Mouse (Mus musculus) neural tube, embryonic 14.5 days (tissue): ENCODE data around the gene Derl3. TPM values are rescaled to one million over a fixed set of nuclear protein-coding genes. Genes with fewer than 3 reads are reported as not detected.

Experiments
- ATAC-seq: fragments of 200-750 bp; cut with Nextera tagmentation; 2 replicates; pipeline ENCODE4 v1.8.0; 2017; ENCODE audit warnings: low read depth, mild to moderate bottlenecking, moderate TSS enrichment, moderate library complexity
- H3K27ac ChIP-seq: fragments of 300-500 bp; sonication (generic); 2 replicates; pipeline ENCODE4 v1.5.1; 2014; ENCODE audit warnings: low read depth, mild to moderate bottlenecking, control low read depth, low read length, moderate library complexity, mixed read lengths
- H3K27me3 ChIP-seq: fragments of 300-500 bp; sonication (generic); 2 replicates; pipeline ENCODE4 v1.6.1; 2014; ENCODE audit warnings: low read length; ENCODE audit not compliant: control insufficient read depth, insufficient read depth
- H3K36me3 ChIP-seq: fragments of 300-500 bp; sonication (generic); 2 replicates; pipeline ENCODE4 v1.6.1; 2014; ENCODE audit warnings: low read length, mixed read lengths; ENCODE audit not compliant: control insufficient read depth, insufficient read depth
- H3K4me1 ChIP-seq: fragments of 300-500 bp; sonication (generic); 2 replicates; pipeline ENCODE4 v1.6.1; 2014; ENCODE audit warnings: low read length; ENCODE audit not compliant: control insufficient read depth, insufficient read depth
- H3K4me2 ChIP-seq: fragments of 300-500 bp; sonication (generic); 2 replicates; pipeline ENCODE4 v1.6.1; 2014; ENCODE audit warnings: mild to moderate bottlenecking, low read depth, low read length, control low read depth
- H3K4me3 ChIP-seq: fragments of 300-500 bp; sonication (generic); 2 replicates; pipeline ENCODE4 v1.5.1; 2014; ENCODE audit warnings: low read depth, low read length, control low read depth, mixed read lengths
- H3K9ac ChIP-seq: fragments of 300-500 bp; sonication (generic); replicated peaks from 2 replicates; pipeline ENCODE4 v1.6.1; 2014; ENCODE audit warnings: low read depth, mild to moderate bottlenecking, control low read depth, low read length, mixed read lengths
- H3K9me3 ChIP-seq: fragments of 300-500 bp; sonication (generic); 2 replicates; pipeline ENCODE4 v1.6.1; 2016; ENCODE audit warnings: low read length; ENCODE audit not compliant: control insufficient read depth
- WGBS: fragments of 180-500 bp; shearing (Covaris S2); extraction: QIAGEN DNeasy Blood & Tissue Kit; methylation state at CpG from one replicate; pipeline ENCODE4 v1.1.7; 2014; 5-methylcytosine and 5-hydroxymethylcytosine counted together
- polyA plus RNA-seq: library from polyadenylated mRNA; unstranded; fragments of >200 nt; fragmentation: Nextera tagmentation; extraction: Ambion mirVana; gene quantifications from 2 replicates; pipeline ENCODE4 v1.2.1, GENCODE M21; 2014

The Derl3 gene
- polyA plus RNA-seq, 1 experiment from 2014 or later, result 1.9 TPM

- Histone ChIP-seq H3K4me2 (no peak within 1 kb of the TSS), H3K4me3 (no peak within 1 kb of the TSS; the same call in 1 of the 2 replicates), H3K27ac (no peak within 1 kb of the TSS), H3K4me1 (peaks cover 3% of the 10 kb centered on the region; the same call in 1 of the 2 replicates), H3K36me3 (no peaks in the 10 kb centered on the region), H3K9ac (no peak within 1 kb of the TSS), H3K9me3 (no peaks in the 10 kb centered on the region), H3K27me3 (no peaks in the 10 kb centered on the region)
- 79% methylated on average over 5 of the region's 5 CpGs for WGBS
- no peak for ATAC-seq
These were observed 47.3 kb downstream of the Derl3 start, which contains the start of gene Gm867 for GRCm38 (mm10) chr10:75940520-75940919. Gene Gm867 (minus strand): TSS chr10:75940672.

DNA sequence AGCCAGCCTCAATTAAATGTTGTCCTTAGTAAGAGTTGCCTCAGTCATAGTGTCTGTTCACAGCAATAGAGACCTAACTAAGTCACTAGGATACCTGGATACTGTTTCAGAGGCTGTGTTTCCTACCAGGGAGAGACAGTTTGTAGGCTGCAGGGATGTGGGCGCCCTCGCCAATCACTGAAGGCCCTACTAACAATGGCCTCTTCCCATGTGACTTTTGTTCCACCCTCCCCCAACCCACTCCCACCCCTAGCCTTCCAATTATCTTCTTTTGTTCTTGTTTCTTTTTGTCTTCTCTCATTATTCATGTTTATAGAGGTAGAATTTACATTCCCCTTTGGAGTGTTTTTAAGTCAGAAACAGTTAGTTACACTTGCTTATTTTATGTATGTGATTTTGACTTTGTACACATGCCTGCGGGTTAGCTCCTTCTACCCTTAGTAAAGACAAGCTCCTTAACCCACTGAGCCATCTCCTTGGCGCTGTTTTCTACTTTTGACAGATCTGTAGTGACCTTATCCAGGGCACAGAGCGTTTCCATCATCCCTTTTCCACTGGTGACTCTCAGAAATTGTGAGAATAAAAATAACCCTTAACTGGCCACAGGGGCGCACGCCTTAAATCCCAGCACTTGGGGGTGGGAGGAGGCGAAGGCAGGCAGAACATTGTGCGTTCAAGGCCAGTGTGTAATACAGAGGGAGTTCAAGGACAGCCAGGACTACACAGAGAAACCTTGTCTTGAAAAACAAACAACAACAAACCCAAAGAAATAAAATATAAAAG, 48.0 kb downstream of the Derl3 start:
- Histone ChIP-seq H3K9me3 (no peaks in the 10 kb centered on the region), H3K27me3 (no peaks in the 10 kb centered on the region), H3K27ac (no peak overlapping the region), H3K4me1 (peaks cover 3% of the 10 kb centered on the region; the same call in 1 of the 2 replicates), H3K36me3 (no peaks in the 10 kb centered on the region), H3K4me3 (no peak overlapping the region), H3K4me2 (no peak overlapping the region), H3K9ac (no peak overlapping the region)
- 65% methylated on average over 9 of the region's 9 CpGs for WGBS
- ATAC-seq, result no peak

GRCm38 (mm10) chr10:75942736-75943477, 49.7 kb downstream of the Derl3 start, which contains the start of gene Vpreb3:
Gene Vpreb3 (plus strand): TSS chr10:75943057.
- H3K4me2 ChIP-seq, result no peak within 1 kb of the TSS
- 88% methylated on average over 15 of the region's 15 CpGs for WGBS
- no peaks in the 10 kb centered on the region for H3K27me3 ChIP-seq
- peak within 1 kb of the TSS; percentile 24; the same call in 1 of the 2 replicates for H3K27ac ChIP-seq
- no peak for ATAC-seq
- H3K4me3 ChIP-seq, result no peak within 1 kb of the TSS
- no peaks in the 10 kb centered on the region for H3K36me3 ChIP-seq
- H3K9me3 ChIP-seq, result no peaks in the 10 kb centered on the region
- H3K4me1 ChIP-seq, result peaks cover 3% of the 10 kb centered on the region; the same call in 1 of the 2 replicates
- no peak within 1 kb of the TSS for H3K9ac ChIP-seq

DNA sequence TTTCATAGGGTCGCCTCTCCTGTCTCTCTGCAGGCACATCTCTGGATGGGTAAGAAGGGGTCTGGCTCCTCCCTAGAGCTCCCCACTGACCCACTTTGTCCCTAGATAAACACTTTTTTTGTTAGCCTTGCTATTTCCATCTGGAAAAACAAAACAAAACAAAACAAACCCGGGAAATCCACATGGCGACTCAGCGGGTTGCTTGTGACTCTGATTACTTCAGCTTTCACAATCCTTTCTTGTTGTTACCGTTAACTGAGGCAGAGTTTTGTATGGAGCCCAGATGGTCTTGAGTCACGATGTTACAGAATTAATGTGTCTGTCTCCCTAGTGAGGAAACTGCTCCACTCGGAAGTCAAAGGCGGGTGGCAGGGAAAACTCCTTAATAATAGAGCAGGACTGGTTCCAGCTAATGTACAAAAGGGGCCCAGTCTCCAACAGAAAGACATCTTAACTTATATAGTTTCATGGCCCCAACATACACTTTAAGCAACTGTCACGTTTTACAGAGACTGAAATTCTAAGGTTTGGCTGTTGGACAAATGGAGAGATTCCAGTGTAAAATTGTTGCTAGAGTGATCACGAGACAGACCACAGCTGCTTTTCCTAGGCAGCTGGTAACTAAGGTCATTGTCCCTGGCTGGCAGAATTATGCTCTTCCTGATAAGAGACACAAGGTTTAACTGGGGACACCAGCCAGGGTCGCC, 51.0 kb downstream of the Derl3 start:
- no peaks in the 10 kb centered on the region for H3K9me3 ChIP-seq
- no peak overlapping the region for H3K4me2 ChIP-seq
- no peaks in the 10 kb centered on the region for H3K36me3 ChIP-seq
- H3K4me3 ChIP-seq, result no peak overlapping the region
- WGBS, result 10% methylated on average over 11 of the region's 11 CpGs
- H3K27me3 ChIP-seq, result no peaks in the 10 kb centered on the region
- ATAC-seq, result peak; percentile 48; the same call in 1 of the 2 replicates
- peak overlapping the region; percentile 46; the same call in 1 of the 2 replicates for H3K27ac ChIP-seq
- H3K9ac ChIP-seq, result no peak overlapping the region; the same call in 1 of the 2 replicates
- peaks cover 3% of the 10 kb centered on the region; the same call in 1 of the 2 replicates for H3K4me1 ChIP-seq

GRCm38 (mm10) chr10:75945213-75945612, 52.0 kb downstream of the Derl3 start:
- WGBS, result 91% methylated on average over 7 of the region's 7 CpGs

More at GRCm38 (mm10) chr10:75945213-75945612, 52.0 kb downstream of the Derl3 start:
- Histone ChIP-seq H3K4me2 (no peak overlapping the region), H3K4me3 (no peak overlapping the region), H3K36me3 (no peaks in the 10 kb centered on the region), H3K27ac (no peak overlapping the region), H3K4me1 (peaks cover 3% of the 10 kb centered on the region; the same call in 1 of the 2 replicates), H3K9ac (no peak overlapping the region), H3K27me3 (no peaks in the 10 kb centered on the region), H3K9me3 (no peaks in the 10 kb centered on the region)
- no peak for ATAC-seq

Other genes starting within 250 kb of the Derl3 start
- gene Susd2, start 249.4 kb upstream of the Derl3 start, polyA plus RNA-seq, result 9.8 and 12.3 TPM in 2 replicates
- gene Cabin1, start 129.1 kb upstream of the Derl3 start, polyA plus RNA-seq, result 34.2 and 39.9 TPM in 2 replicates
- gene Ddt, start 120.0 kb upstream of the Derl3 start, polyA plus RNA-seq, result 102 and 104 TPM in 2 replicates
- not detected in 2 replicates for gene Gm20441, start 112.5 kb upstream of the Derl3 start, polyA plus RNA-seq
- gene Gstt3, start 112.0 kb upstream of the Derl3 start, polyA plus RNA-seq, result 0.94 TPM in 1 of 2 replicates, not detected in the other
- gene Gstt1, start 94.8 kb upstream of the Derl3 start, polyA plus RNA-seq, result 8.8 and 11.2 TPM in 2 replicates
- not detected in 2 replicates for gene Gstt4, start 70.9 kb upstream of the Derl3 start, polyA plus RNA-seq
- 4.3 and 7.5 TPM in 2 replicates for gene Gstt2, start 56.0 kb upstream of the Derl3 start, polyA plus RNA-seq
- 1,682 and 1,948 TPM in 2 replicates for gene Mif, start 33.2 kb upstream of the Derl3 start, polyA plus RNA-seq
- gene Smarcb1, start 28.2 kb downstream of the Derl3 start, polyA plus RNA-seq, result 245 and 254 TPM in 2 replicates
- gene Chchd10, start 39.7 kb downstream of the Derl3 start, polyA plus RNA-seq, result 108 and 158 TPM in 2 replicates
- gene Mmp11, start 43.1 kb downstream of the Derl3 start, polyA plus RNA-seq, result 15.3 and 31.0 TPM in 2 replicates
- 2.4 and 3.0 TPM in 2 replicates for gene Gm867, start 47.3 kb downstream of the Derl3 start, polyA plus RNA-seq
- gene Vpreb3, start 49.6 kb downstream of the Derl3 start, polyA plus RNA-seq, result 1.2 and 1.3 TPM in 2 replicates
- gene Gm5134, start 61.1 kb downstream of the Derl3 start, polyA plus RNA-seq, result 0.17 TPM in 1 of 2 replicates, not detected in the other
- gene Zfp280b, start 139.2 kb downstream of the Derl3 start, polyA plus RNA-seq, result 14.6 and 16.4 TPM in 2 replicates
- 0.08 TPM in 1 of 2 replicates, not detected in the other for gene Slc5a4b, start 217.5 kb downstream of the Derl3 start, polyA plus RNA-seq